Comparison of ENCODE assay signal across 9 mouse cellular contexts in genomic region chr5:66677411-66678345, GRCm38 (mm10). TPM values are rescaled to one million over a fixed set of nuclear protein-coding genes. Genes with fewer than 3 reads are reported as not detected.
DNase-seq lines count a peak whose midpoint lies in the region; ATAC-seq lines count a peak whose summit lies in the region.
"Had no signal": no experiment of that assay in that cellular context is flagged by ENCODE, and none has a peak within 500 bp of the region (broad histone marks: within the 10 kb centered on the region; RNA-seq: fewer than 3 reads in every experiment).

No protein-coding gene starts in this region.

- no peak for ATAC-seq in kidney, embryonic 16.5 days (ENCODE audit: low FRiP score, low TSS enrichment)
- ATAC-seq in embryonic facial prominence, embryonic 13.5 days (ENCODE audit: insufficient number of reproducible peaks, insufficient read depth, low FRiP score, low TSS enrichment, low read depth): no peak
- no peak for ATAC-seq in limb, embryonic 15.5 days (ENCODE audit: insufficient number of reproducible peaks, low FRiP score, low TSS enrichment, low read depth)

- H3K4me3 ChIP-seq in kidney, embryonic 16.5 days (ENCODE audit: low read length): no peak overlapping the region
- H3K4me3 ChIP-seq in embryonic facial prominence, embryonic 13.5 days: peak overlapping the region; percentile 49; the same call in 1 of the 2 replicates
- H3K4me3 ChIP-seq in limb, embryonic 15.5 days: peak overlapping the region; percentile 53; the same call in 1 of the 2 replicates

- H3K27me3 ChIP-seq in kidney, embryonic 16.5 days (ENCODE audit: insufficient read depth, low read length): peaks cover 24% of the 10 kb centered on the region
- H3K27me3 ChIP-seq in embryonic facial prominence, embryonic 13.5 days: peaks cover 38% of the 10 kb centered on the region
- H3K27me3 ChIP-seq in limb, embryonic 15.5 days: peaks cover 39% of the 10 kb centered on the region

- no peaks in the 10 kb centered on the region for H3K9me3 ChIP-seq in kidney, embryonic 16.5 days (ENCODE audit: low read length)
- no peaks in the 10 kb centered on the region for H3K9me3 ChIP-seq in embryonic facial prominence, embryonic 13.5 days
- H3K9me3 ChIP-seq in limb, embryonic 15.5 days: no peaks in the 10 kb centered on the region
- H3K9me3 ChIP-seq: stomach, embryonic 15.5 days had no signal

- H3K27ac ChIP-seq in kidney, embryonic 16.5 days (ENCODE audit: low read length): no peak overlapping the region
- no peak overlapping the region for H3K27ac ChIP-seq in embryonic facial prominence, embryonic 13.5 days
- no peak overlapping the region for H3K27ac ChIP-seq in limb, embryonic 15.5 days
- H3K27ac ChIP-seq: stomach, embryonic 15.5 days had no signal

- WGBS in kidney, embryonic 16.5 days: 62% methylated on average over 21 of the region's 21 CpGs
- WGBS in embryonic facial prominence, embryonic 13.5 days: 73% methylated on average over 21 of the region's 21 CpGs
- 70% methylated on average over 21 of the region's 21 CpGs for WGBS in limb, embryonic 15.5 days

- H3K9ac ChIP-seq in kidney, embryonic 16.5 days (replicated peaks; ENCODE audit: low read length): no peak overlapping the region
- no peak overlapping the region for H3K9ac ChIP-seq in embryonic facial prominence, embryonic 13.5 days
- no peak overlapping the region for H3K9ac ChIP-seq in limb, embryonic 15.5 days
- H3K9ac ChIP-seq: stomach, embryonic 15.5 days had no signal

- DNase-seq in kidney, adult 9 months: no peak
- peak; percentile 36 to 51 for DNase-seq in adrenal gland, postnatal 36 days
- no peak for DNase-seq in thymus, postnatal 25 days
- DNase-seq in thymus, postnatal 36 days: no peak
- no peak for DNase-seq in kidney, postnatal 10 days

- peak overlapping the region; percentile 100; the same call in 1 of the 2 replicates for H3K4me2 ChIP-seq in kidney, embryonic 16.5 days (replicated peaks; ENCODE audit: low read depth, low read length)
- H3K4me2 ChIP-seq in embryonic facial prominence, embryonic 13.5 days: no peak overlapping the region
- H3K4me2 ChIP-seq in limb, embryonic 15.5 days: peak overlapping the region; percentile 99

- H3K36me3 ChIP-seq in kidney, embryonic 16.5 days (ENCODE audit: insufficient read depth, low read length): no peaks in the 10 kb centered on the region
- no peaks in the 10 kb centered on the region for H3K36me3 ChIP-seq in embryonic facial prominence, embryonic 13.5 days
- H3K36me3 ChIP-seq in limb, embryonic 15.5 days: no peaks in the 10 kb centered on the region
- H3K36me3 ChIP-seq: stomach, embryonic 15.5 days had no signal

- H3K4me1 ChIP-seq in kidney, embryonic 16.5 days (ENCODE audit: insufficient read depth, low read length): peaks cover 11% of the 10 kb centered on the region
- peaks cover 22% of the 10 kb centered on the region for H3K4me1 ChIP-seq in embryonic facial prominence, embryonic 13.5 days
- peaks cover 34% of the 10 kb centered on the region for H3K4me1 ChIP-seq in limb, embryonic 15.5 days

RNA-seq across cellular contexts. Expression of gene Uchl1, which starts 1.8 kb away (rescaled TPM):
- polyA plus RNA-seq in kidney, embryonic 16.5 days (2015; fragmentation: Nextera tagmentation; extraction: Ambion mirVana): 59.3 and 67.9 TPM in 2 replicates
- 10 to 100 TPM; 53.4 to 87.8 TPM for total RNA-seq in adrenal gland, postnatal 36 days (2021)
- polyA plus RNA-seq in embryonic facial prominence, embryonic 13.5 days (2015; fragmentation: Nextera tagmentation; extraction: Ambion mirVana): 65.0 and 94.3 TPM in 2 replicates
- polyA plus RNA-seq in limb, embryonic 15.5 days (2015; fragmentation: Nextera tagmentation; extraction: Ambion mirVana): 69.7 and 75.2 TPM in 2 replicates

RNA-seq across cellular contexts. Expression of gene Apbb2, which starts 59.1 kb away (rescaled TPM):
- 62.4 and 71.5 TPM in 2 replicates for polyA plus RNA-seq in kidney, embryonic 16.5 days (2015; fragmentation: Nextera tagmentation; extraction: Ambion mirVana)
- 10 to 100 TPM; 69.0 to 71.7 TPM for total RNA-seq in adrenal gland, postnatal 36 days (2021)
- polyA plus RNA-seq in embryonic facial prominence, embryonic 13.5 days (2015; fragmentation: Nextera tagmentation; extraction: Ambion mirVana): 74.1 and 77.4 TPM in 2 replicates
- polyA plus RNA-seq in limb, embryonic 15.5 days (2015; fragmentation: Nextera tagmentation; extraction: Ambion mirVana): 43.2 and 45.6 TPM in 2 replicates

Comparison
In these comparisons a context has a peak if more than half of its experiments do, and no peak if none do; other contexts are left out.
1. DNase-seq: peak in adrenal gland, postnatal 36 days (2 of 2); none in kidney, adult 9 months (single experiment), thymus, postnatal 25 days (single experiment), thymus, postnatal 36 days (0 of 2) and kidney, postnatal 10 days (single experiment).